Mouse (Mus musculus) stomach, embryonic 16.5 days (tissue): ENCODE measurements at regions not wholly inside any gene's neighbourhood (a gene's known extent, or its start where the extent isn't known, plus 50 kb on each side); places are given as distances from the start of the nearest gene placed in this dataset.

Experiments
- ATAC-seq: fragments of 200-750 bp; cut with Nextera tagmentation; 2 replicates; pipeline ENCODE4 v1.8.0; 2017; ENCODE audit warnings: moderate number of reproducible peaks, moderate TSS enrichment; ENCODE audit not compliant: insufficient read depth, low FRiP score
- H3K27ac ChIP-seq: fragments of 300-500 bp; sonication (generic); 2 replicates; pipeline ENCODE4 v1.5.1; 2014; ENCODE audit warnings: low read length
- H3K27me3 ChIP-seq: fragments of 300-500 bp; sonication (generic); 2 replicates; pipeline ENCODE4 v1.6.1; 2014; ENCODE audit warnings: low read length, control low read depth, mixed read lengths; ENCODE audit not compliant: control insufficient read depth, insufficient read depth
- H3K36me3 ChIP-seq: fragments of 300-500 bp; sonication (generic); 2 replicates; pipeline ENCODE4 v1.6.1; 2014; ENCODE audit warnings: low read length; ENCODE audit not compliant: control insufficient read depth, insufficient read depth
- H3K4me1 ChIP-seq: fragments of 300-500 bp; sonication (generic); 2 replicates; pipeline ENCODE4 v1.6.1; 2014; ENCODE audit warnings: low read length, control low read depth, mixed read lengths; ENCODE audit not compliant: control insufficient read depth, insufficient read depth
- H3K4me2 ChIP-seq: fragments of 300-500 bp; sonication (generic); 2 replicates; pipeline ENCODE4 v1.6.1; 2014; ENCODE audit warnings: low read depth, low read length, mixed read lengths
- H3K4me3 ChIP-seq: fragments of 300-500 bp; sonication (generic); replicated peaks from 2 replicates; pipeline ENCODE4 v1.5.1; 2014; ENCODE audit warnings: mild to moderate bottlenecking, low read length
- H3K9ac ChIP-seq: fragments of 300-500 bp; sonication (generic); 2 replicates; pipeline ENCODE4 v1.6.1; 2014; ENCODE audit warnings: low read length
- H3K9me3 ChIP-seq: fragments of 300-500 bp; sonication (generic); replicated peaks from 2 replicates; pipeline ENCODE4 v1.6.1; 2016; ENCODE audit warnings: low read length, control low read depth; ENCODE audit not compliant: control insufficient read depth
- WGBS: fragments of 180-500 bp; shearing (Covaris S2); extraction: QIAGEN DNeasy Blood & Tissue Kit; methylation state at CpG from one replicate; pipeline ENCODE4 v1.1.7; 2014; 5-methylcytosine and 5-hydroxymethylcytosine counted together

DNA sequence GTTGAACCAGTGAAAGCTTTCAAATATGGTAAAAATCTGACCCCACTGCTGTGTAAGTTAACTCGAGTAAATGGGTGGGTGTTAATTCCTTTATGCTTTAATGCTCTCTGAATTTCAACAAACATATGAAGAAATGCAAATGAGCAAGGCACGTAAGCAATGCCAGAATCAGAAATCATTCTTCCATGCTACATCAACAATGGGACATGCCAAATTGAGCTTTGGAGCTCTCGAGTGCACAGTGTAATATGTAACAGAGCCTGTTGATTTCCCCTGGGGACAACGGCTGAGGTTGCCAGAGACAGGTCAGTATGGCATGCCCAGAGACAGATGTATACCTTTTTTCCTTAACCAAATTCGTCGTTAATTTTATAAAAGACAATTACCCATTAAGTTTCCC is 162.4 kb upstream of the Supt20 start:
- H3K27ac ChIP-seq = no peak overlapping the region
- H3K9me3 ChIP-seq = peaks cover 5% of the 10 kb centered on the region; the same call in 1 of the 2 replicates
- no peaks in the 10 kb centered on the region for H3K27me3 ChIP-seq
- H3K4me2 ChIP-seq = no peak overlapping the region
- WGBS = 77% methylated on average over 6 of the region's 6 CpGs
- no peaks in the 10 kb centered on the region for H3K4me1 ChIP-seq
- no peak overlapping the region for H3K9ac ChIP-seq
- H3K36me3 ChIP-seq = no peaks in the 10 kb centered on the region
- no peak for ATAC-seq
- no peak overlapping the region for H3K4me3 ChIP-seq

DNA sequence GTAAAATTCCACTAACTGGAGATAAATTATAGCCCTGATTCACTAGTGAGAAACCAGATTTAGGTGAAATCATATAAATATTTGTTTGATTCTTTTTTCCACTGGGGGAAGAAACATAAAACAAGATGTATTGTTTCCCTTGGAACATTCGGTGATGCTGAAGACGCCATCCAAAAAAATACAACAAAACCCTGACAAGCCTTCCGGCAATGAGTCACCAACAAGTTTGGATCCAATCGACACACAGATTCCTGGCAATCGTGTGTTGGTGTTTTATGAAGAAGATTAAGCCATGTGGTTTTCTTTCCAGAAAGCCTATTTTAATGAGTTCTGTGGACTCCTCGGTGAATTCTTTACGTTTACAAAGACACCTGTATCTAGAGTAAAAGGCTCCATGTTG is 157.2 kb upstream of the Supt20 start:
- no peaks in the 10 kb centered on the region for H3K9me3 ChIP-seq
- no peak overlapping the region for H3K4me2 ChIP-seq
- no peak for ATAC-seq
- 80% methylated on average over 7 of the region's 7 CpGs for WGBS
- H3K36me3 ChIP-seq = no peaks in the 10 kb centered on the region
- H3K9ac ChIP-seq = no peak overlapping the region
- no peaks in the 10 kb centered on the region for H3K27me3 ChIP-seq
- H3K27ac ChIP-seq = no peak overlapping the region
- no peaks in the 10 kb centered on the region for H3K4me1 ChIP-seq
- H3K4me3 ChIP-seq = no peak overlapping the region

DNA sequence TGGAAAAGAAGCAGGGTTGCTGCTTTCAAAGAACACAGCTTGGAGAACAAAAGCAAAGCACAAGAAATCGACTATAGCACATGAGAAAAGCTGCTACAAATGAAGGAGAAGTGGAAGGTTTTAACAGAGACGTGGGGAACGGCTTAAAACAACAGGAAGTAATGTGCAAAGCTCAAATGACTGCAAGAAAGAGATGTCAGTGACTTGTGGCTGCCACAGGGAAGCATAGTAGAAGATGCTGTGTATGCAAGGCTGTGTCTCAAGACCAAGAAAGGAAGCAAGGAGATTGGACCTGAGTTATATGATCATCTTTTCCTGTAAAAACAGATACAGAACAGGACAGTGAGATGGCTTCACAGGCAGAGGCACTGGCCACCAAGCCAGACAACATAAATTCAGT is 154.6 kb upstream of the Supt20 start:
- Histone ChIP-seq H3K27ac (no peak overlapping the region), H3K27me3 (no peaks in the 10 kb centered on the region), H3K4me2 (no peak overlapping the region), H3K9me3 (peaks cover 3% of the 10 kb centered on the region; the same call in 1 of the 2 replicates), H3K4me1 (no peaks in the 10 kb centered on the region), H3K4me3 (no peak overlapping the region), H3K36me3 (no peaks in the 10 kb centered on the region), H3K9ac (no peak overlapping the region)
- 42% methylated on average over 3 of the region's 3 CpGs for WGBS
- ATAC-seq = no peak

DNA sequence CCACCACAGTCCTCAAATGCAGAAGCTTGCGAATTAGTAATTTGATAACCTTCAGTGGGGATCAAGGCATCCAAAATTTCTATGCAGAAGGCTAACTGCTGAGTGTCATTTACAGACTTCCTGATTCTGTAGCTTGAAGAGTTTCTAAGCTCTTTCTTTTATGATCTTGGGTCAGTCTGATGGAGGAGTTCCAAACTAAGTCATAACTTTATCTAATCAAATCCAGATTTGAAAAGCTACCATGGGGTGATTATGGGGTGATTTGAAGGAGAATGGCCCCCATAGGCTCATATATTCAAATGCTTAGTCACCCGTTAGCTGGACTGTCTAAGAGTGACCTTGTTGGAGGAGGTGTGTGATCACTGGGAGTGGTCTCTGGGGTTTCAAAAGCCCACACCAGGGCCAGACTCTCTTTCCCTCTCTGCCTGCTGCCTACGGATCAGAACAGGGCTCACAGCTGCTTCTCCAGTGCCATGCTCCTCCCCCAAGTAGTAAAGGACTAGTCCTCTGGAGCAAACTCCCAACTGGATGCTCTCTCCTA is 152.0 kb upstream of the Supt20 start:
- Histone ChIP-seq H3K9ac (no peak overlapping the region), H3K9me3 (peaks cover 5% of the 10 kb centered on the region; the same call in 1 of the 2 replicates), H3K27ac (no peak overlapping the region), H3K4me2 (no peak overlapping the region), H3K4me1 (no peaks in the 10 kb centered on the region), H3K4me3 (no peak overlapping the region), H3K27me3 (no peaks in the 10 kb centered on the region), H3K36me3 (no peaks in the 10 kb centered on the region)
- no peak for ATAC-seq
- WGBS = 66% methylated on average over 3 of the region's 3 CpGs

DNA sequence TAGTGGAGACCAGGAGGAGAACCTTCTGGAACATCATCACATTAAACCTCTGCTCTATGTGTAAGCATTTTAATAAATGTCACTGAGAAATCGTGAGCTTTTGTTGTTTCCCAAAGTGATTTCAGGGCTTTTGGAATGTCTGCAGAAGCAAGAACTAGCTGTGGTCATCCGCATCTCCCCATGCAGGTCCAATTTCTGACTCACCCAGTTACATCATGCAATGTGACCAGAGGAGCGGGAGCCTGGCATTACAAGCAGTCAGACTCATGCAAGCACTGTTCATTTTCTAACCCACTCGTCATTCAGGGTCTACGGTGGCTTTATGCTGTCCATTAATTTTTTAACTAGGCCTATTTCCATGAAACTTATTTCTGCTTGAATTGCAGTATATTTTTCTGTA is 151.2 kb upstream of the Supt20 start:
- Histone ChIP-seq H3K27ac (no peak overlapping the region), H3K4me1 (no peaks in the 10 kb centered on the region), H3K36me3 (no peaks in the 10 kb centered on the region), H3K9ac (no peak overlapping the region), H3K9me3 (peaks cover 5% of the 10 kb centered on the region; the same call in 1 of the 2 replicates), H3K27me3 (no peaks in the 10 kb centered on the region), H3K4me3 (no peak overlapping the region), H3K4me2 (no peak overlapping the region)
- 81% methylated on average over 5 of the region's 5 CpGs for WGBS
- no peak for ATAC-seq

- H3K27me3 ChIP-seq = no peaks in the 10 kb centered on the region
- H3K27ac ChIP-seq = no peak overlapping the region
- no peaks in the 10 kb centered on the region for H3K36me3 ChIP-seq
- H3K4me3 ChIP-seq = no peak overlapping the region
- peaks cover 5% of the 10 kb centered on the region; the same call in 1 of the 2 replicates for H3K9me3 ChIP-seq
- no peak overlapping the region for H3K9ac ChIP-seq
- ATAC-seq = no peak
- no peak overlapping the region for H3K4me2 ChIP-seq
- no peaks in the 10 kb centered on the region for H3K4me1 ChIP-seq
Observed at GRCm38 (mm10) chr3:54545393-54545792, 147.2 kb upstream of the Supt20 start.

- H3K4me1 ChIP-seq = no peaks in the 10 kb centered on the region
- no peaks in the 10 kb centered on the region for H3K36me3 ChIP-seq
- no peaks in the 10 kb centered on the region for H3K27me3 ChIP-seq
- ATAC-seq = no peak
- 67% methylated on average over 9 of the region's 9 CpGs for WGBS
- no peak overlapping the region for H3K9ac ChIP-seq
- H3K27ac ChIP-seq = no peak overlapping the region
- 0 out of 2 replicates have a peak, but pooled peaks cover 7% of the 10 kb centered on the region for H3K9me3 ChIP-seq
- H3K4me2 ChIP-seq = no peak overlapping the region
- H3K4me3 ChIP-seq = no peak overlapping the region
Observed at GRCm38 (mm10) chr3:54551908-54552307, 140.7 kb upstream of the Supt20 start.

DNA sequence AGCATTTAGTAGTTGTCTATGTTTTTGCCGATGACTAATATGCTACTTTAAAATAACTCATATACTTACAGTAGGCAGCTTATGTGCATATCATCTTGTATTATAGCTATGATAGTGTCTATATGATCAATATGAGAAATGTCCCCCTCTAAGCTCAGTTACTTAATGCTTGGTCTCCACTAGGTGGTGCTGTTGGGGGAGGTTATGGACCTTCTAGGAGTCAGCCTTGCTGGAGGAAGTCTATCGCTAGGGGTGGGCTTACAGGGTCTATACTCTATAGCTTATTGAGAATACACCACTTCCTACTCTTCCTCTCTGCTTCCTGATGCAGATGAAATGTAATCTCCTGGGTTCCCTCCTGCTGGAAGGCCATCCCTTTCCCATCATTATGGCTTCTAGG is 136.7 kb upstream of the Supt20 start:
- ATAC-seq = no peak
- no peak overlapping the region for H3K27ac ChIP-seq
- no peaks in the 10 kb centered on the region for H3K36me3 ChIP-seq
- no peaks in the 10 kb centered on the region for H3K4me1 ChIP-seq
- H3K9ac ChIP-seq = no peak overlapping the region
- H3K9me3 ChIP-seq = 0 out of 2 replicates have a peak, but pooled peaks cover 7% of the 10 kb centered on the region
- no peak overlapping the region for H3K4me3 ChIP-seq
- H3K27me3 ChIP-seq = no peaks in the 10 kb centered on the region
- 91% methylated on average over 2 of the region's 2 CpGs for WGBS
- no peak overlapping the region for H3K4me2 ChIP-seq

GRCm38 (mm10) chr3:54559053-54559452 is 133.6 kb upstream of the Supt20 start:
- WGBS = 82% methylated on average over 2 of the region's 2 CpGs
- 0 out of 2 replicates have a peak, but pooled peaks cover 4% of the 10 kb centered on the region for H3K9me3 ChIP-seq
- H3K27me3 ChIP-seq = no peaks in the 10 kb centered on the region
- no peak overlapping the region for H3K27ac ChIP-seq
- H3K4me3 ChIP-seq = no peak overlapping the region
- H3K4me2 ChIP-seq = no peak overlapping the region
- no peaks in the 10 kb centered on the region for H3K4me1 ChIP-seq
- ATAC-seq = no peak
- H3K9ac ChIP-seq = no peak overlapping the region
- no peaks in the 10 kb centered on the region for H3K36me3 ChIP-seq

DNA sequence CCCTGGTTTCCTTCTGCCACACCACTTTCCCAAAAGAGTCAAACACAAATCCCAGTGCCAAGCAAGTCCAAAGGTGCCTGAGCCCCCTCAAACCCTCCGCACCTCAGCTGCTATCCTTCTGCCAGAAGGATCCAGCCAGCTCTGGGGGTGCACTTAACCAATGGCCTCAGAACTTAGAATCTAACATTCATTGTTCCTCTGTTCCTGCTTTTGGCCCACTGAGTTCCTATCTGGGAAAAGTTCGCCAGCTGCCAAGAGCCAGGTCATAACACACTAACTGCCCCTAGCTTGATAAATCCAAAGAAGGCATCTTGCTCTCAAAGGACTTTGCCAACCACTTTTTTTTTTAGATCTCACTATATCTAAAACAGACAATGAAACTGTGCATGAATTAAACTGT is 133.1 kb upstream of the Supt20 start:
- Histone ChIP-seq H3K36me3 (no peaks in the 10 kb centered on the region), H3K4me3 (no peak overlapping the region), H3K4me1 (no peaks in the 10 kb centered on the region), H3K27me3 (no peaks in the 10 kb centered on the region), H3K4me2 (no peak overlapping the region), H3K9me3 (no peaks in the 10 kb centered on the region), H3K9ac (no peak overlapping the region), H3K27ac (no peak overlapping the region)
- ATAC-seq = no peak
- 90% methylated on average over 2 of the region's 2 CpGs for WGBS
